12 mouse cellular contexts compared by ENCODE assay signal in the genomic region with DNA sequence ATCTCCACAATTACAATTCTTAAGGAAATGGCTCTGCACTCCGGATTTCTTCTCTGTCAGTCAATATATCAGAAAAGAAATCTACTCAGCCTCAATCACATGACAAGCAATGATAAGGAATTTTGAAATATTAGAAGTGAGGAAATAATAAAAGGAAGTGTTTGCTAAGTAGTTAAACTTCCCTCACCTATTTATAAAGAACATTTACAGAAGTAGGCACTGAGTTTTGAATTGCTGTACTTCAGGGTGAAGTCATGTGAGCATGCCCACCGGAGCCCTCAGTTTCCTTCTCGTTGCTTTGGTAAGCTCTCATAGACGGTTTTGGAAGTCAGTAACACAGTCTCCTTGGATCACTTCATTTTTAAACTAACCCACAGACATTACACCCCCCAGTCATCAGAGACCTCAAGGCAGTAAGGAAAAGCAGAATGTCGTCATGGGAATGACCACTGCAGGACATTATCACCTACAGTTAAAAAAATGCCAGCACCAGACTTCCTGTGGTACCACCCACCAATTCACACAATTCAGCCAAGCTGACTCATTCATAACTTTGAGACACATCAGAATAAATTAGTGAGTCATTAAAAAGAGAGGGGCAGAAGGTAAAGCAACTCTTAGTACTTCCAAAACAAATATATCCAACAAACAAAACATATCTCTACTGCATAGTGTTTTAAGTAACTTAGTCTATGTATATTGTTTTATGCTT.
"Had no signal": no experiment of that assay in that cellular context is flagged by ENCODE, and none has a peak within 500 bp of the region (broad histone marks: within the 10 kb centered on the region; RNA-seq: fewer than 3 reads in every experiment).

No protein-coding gene starts in this region.

- H3K4me2 ChIP-seq: limb, embryonic 13.5 days; lung, embryonic 14.5 days; midbrain, embryonic 12.5 days had no signal

- H3K9ac ChIP-seq: limb, embryonic 13.5 days; liver, embryonic 14.5 days; lung, embryonic 14.5 days; midbrain, embryonic 12.5 days had no signal

- H3K4me1 ChIP-seq: limb, embryonic 13.5 days; midbrain, embryonic 12.5 days had no signal

- H3K27me3 ChIP-seq: limb, embryonic 13.5 days; midbrain, embryonic 12.5 days had no signal

- DNase-seq: kidney, adult 18-20 months; kidney, postnatal 10 days; kidney, postnatal 4 days; left cerebral cortex, postnatal 4 days; lung, embryonic 14.5 days; right cerebral cortex, postnatal 14 days; thymus, postnatal 4 days had no signal

- H3K4me3 ChIP-seq: layer of hippocampus, adult 2 months; limb, embryonic 13.5 days; midbrain, embryonic 12.5 days had no signal

- H3K27ac ChIP-seq: limb, embryonic 13.5 days; liver, embryonic 14.5 days; midbrain, embryonic 12.5 days; stomach, postnatal 0 days had no signal

- H3K9me3 ChIP-seq: limb, embryonic 13.5 days; midbrain, embryonic 12.5 days had no signal

- H3K36me3 ChIP-seq: limb, embryonic 13.5 days; midbrain, embryonic 12.5 days had no signal
